Mouse (Mus musculus) embryo, embryonic 10.5 days (tissue): ENCODE results near the gene Cep295nl.

Source experiments
- DNase-seq: peaks from one replicate; pipeline ENCODE4 v3.0.0-alpha.2; 2015; ENCODE audit warnings: low spot score

Cep295nl gene

GRCm38 (mm10) chr11:118354636-118355191, 12.4 kb upstream of the Cep295nl start:
- peak; percentile 36 for DNase-seq

GRCm38 (mm10) chr11:118349494-118349893, 7.2 kb upstream of the Cep295nl start:
- DNase-seq, result no peak

- DNase-seq, result peak; percentile 29
Observed at GRCm38 (mm10) chr11:118348877-118349276, 6.6 kb upstream of the Cep295nl start.

GRCm38 (mm10) chr11:118348419-118348818, 6.1 kb upstream of the Cep295nl start:
- no peak for DNase-seq

GRCm38 (mm10) chr11:118347911-118348310, 5.6 kb upstream of the Cep295nl start:
- no peak for DNase-seq

- DNase-seq, result no peak
Observed at GRCm38 (mm10) chr11:118347391-118347790, 5.1 kb upstream of the Cep295nl start.

GRCm38 (mm10) chr11:118346395-118347096, 4.2 kb upstream of the Cep295nl start:
- DNase-seq, result no peak

- DNase-seq, result no peak
Observed at GRCm38 (mm10) chr11:118345693-118346092, 3.4 kb upstream of the Cep295nl start.

GRCm38 (mm10) chr11:118343629-118344028, 1.3 kb upstream of the Cep295nl start:
- no peak for DNase-seq

GRCm38 (mm10) chr11:118337491-118338168, 4.7 kb downstream of the Cep295nl start:
- DNase-seq, result no peak

GRCm38 (mm10) chr11:118333431-118333830, 8.9 kb downstream of the Cep295nl start:
- DNase-seq, result no peak

- no peak for DNase-seq
Observed at GRCm38 (mm10) chr11:118332376-118332775, 9.9 kb downstream of the Cep295nl start.

GRCm38 (mm10) chr11:118330777-118331176, 11.5 kb downstream of the Cep295nl start:
- DNase-seq, result no peak

- no peak for DNase-seq
Observed at GRCm38 (mm10) chr11:118330361-118330760, 11.9 kb downstream of the Cep295nl start.

GRCm38 (mm10) chr11:118328947-118329346, 13.4 kb downstream of the Cep295nl start:
- DNase-seq, result no peak

- no peak for DNase-seq
Observed at GRCm38 (mm10) chr11:118328511-118328910, 13.8 kb downstream of the Cep295nl start.

- DNase-seq, result peak; percentile 61
Observed at GRCm38 (mm10) chr11:118326991-118327971, 15.0 kb downstream of the Cep295nl start.

- DNase-seq, result no peak
Observed at GRCm38 (mm10) chr11:118326491-118326890, 15.8 kb downstream of the Cep295nl start.

GRCm38 (mm10) chr11:118324541-118324940, 17.8 kb downstream of the Cep295nl start:
- DNase-seq, result peak; percentile 70

GRCm38 (mm10) chr11:118323974-118324373, 18.3 kb downstream of the Cep295nl start:
- DNase-seq, result no peak

- DNase-seq, result no peak
Observed at GRCm38 (mm10) chr11:118322647-118323046, 19.7 kb downstream of the Cep295nl start.

GRCm38 (mm10) chr11:118321971-118322370, 20.3 kb downstream of the Cep295nl start:
- DNase-seq, result no peak
